Mouse (Mus musculus): ENCODE measurements at regions not wholly inside any gene's neighbourhood (a gene's known extent, or its start where the extent isn't known, plus 50 kb on each side); places are given as distances from the start of the nearest gene placed in this dataset.

DNA sequence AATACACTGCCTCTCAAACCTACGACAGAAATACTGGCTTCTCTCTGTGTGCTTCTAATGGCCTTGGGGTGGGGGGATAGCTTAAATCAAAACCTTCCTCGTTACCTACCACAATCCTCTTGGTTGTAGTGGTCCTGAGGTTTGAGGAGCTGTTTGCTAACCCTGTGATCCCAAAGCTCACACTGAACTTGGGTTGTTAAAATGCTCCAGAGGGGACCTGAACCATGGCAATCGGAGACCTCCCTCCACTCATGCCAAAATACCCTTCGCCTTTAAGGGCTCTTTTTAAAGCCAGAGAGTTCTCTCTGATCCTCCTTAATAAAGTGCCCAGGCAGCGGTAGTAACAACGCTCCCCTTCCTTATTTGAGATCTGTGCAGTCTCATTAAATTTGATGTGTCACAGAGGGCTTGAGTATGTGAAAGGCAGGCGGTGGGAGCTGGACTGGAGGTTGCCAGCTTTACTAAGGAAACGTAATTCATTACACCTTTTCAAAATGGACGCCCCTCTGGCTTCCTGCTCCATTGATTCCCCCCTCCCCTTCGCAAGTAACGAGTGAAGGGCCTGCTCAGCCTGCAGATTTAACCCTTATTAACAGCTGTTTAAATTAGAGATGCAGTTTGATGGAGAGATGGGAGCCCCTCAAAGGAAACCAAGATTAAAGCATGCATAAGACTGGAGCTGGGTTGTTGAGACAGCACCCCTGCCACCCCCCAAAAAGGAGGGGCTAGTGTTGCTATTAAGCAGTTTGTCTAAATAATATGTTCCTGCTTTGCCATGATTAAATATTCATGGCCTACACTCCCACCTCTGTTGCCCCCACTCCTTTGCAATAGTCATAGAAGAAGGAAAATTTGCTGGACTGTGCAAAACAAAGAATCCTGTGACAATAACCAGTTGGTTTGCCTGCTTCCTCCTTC is 289.4 kb downstream of the Sorl1 start:
- no peak for ATAC-seq (ENCODE audit: insufficient number of reproducible peaks, low FRiP score, low TSS enrichment)

DNA sequence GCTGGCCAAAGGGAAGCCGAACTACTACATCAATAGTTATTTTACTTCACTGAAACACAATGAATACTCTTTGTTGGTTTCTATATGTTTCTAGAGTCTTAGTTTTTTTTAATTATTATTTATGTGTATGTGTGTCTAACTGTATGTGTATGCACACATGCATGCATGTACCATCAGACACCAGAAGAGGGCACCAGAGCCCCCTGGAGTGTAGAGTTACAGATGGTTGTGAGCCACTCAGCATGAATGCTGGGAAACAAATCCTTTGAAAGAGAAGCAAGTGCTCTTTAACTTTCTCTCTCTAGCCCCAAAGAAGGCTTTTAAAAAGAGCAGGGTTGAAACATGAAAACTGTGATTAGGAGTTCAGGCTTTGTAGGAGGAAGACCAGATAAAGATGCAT is 290.7 kb downstream of the Sorl1 start:
- ATAC-seq (ENCODE audit: insufficient number of reproducible peaks, low FRiP score, low TSS enrichment) = no peak

DNA sequence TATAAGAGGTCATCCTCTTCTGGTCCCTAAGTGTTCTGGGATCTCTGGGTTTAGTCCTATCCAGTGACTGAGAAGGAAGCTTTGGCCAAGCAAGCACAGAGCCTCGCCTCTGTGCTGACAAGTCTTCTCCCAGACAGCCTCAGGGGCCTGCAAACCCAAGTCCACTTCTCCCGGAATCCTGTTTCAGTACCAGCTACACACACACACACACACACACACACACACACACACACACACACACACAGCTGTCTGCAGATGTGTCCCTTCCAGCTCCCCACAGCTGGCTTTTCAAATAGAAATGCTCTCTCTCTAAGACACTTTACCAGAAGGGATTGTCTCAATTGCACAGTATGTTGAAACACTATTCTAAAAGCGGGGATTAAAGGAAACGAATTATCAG is 296.7 kb downstream of the Sorl1 start:
- ATAC-seq (ENCODE audit: insufficient number of reproducible peaks, low FRiP score, low TSS enrichment) = no peak

DNA sequence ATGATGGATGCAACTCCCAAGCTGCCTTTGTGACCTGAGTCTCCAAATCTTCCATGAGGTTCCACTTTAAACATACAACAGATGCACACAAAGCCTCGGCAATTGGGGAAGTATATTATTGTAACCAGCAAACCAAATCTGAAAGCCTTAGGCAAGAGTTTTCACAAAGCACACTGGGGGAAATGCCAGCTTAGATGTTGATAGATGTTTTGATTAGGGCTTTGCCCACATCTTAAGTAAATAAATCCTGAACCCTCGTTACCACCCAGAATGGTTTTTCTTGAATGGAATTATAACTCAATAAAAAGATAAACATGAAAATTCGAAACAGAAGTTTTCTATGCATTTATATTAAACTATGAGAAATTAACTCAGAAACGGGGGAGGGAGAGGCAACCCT is 302.7 kb downstream of the Sorl1 start:
- no peak for ATAC-seq (ENCODE audit: insufficient number of reproducible peaks, low FRiP score, low TSS enrichment)

DNA sequence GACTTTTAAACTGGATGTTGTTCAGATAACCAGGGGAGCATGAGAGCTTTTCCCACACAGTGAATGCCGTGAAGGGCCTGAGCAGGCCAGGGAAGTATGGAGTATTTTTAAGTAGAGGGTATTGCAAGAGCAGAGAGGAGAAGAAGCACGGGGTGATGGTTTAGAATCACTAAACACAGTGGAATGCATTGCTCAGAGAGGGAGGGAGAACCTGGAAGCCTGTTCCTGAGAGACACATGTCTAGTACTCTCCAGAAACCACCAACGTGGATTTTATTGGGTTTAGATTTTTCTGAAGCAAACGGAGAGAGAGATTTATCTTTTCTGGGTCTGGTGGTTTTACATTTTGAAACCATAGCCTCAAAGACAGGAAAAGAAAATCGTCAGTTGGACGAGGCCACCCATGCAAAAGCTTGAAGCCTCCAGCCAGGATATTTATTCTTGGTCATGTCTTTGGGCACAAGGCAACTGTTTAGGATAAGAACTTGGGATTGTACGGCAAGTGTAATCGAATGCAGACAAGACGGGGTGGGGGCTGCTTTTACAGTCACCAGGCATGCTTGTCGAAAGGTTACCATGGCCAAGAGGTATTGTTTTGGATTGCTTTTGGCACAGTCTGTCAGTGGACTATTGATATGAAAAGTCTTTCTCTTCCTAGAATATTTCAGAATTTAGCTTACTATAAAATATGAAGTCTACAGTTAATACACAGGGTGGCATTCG is 306.2 kb downstream of the Sorl1 start:
- ATAC-seq (ENCODE audit: insufficient number of reproducible peaks, low FRiP score, low TSS enrichment) = no peak

DNA sequence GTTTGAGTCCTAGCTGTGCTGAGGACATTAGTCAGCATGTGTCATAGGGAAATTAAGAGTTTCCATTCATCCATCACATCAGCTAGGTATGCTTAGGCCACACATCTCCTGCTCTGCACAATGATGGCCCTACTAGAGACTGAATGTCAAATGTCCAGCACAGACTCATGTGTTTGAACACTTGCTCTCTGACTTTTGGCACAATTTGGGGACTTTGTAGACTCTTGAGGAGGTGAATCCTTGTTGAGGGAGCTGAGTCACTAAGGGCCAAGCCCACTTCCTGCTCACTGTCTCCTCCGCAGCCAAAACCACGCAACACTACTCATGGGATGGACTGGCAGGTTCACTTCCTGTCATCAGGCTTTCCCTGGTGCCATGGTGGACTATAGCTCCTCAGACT is 308.2 kb downstream of the Sorl1 start:
- no peak for ATAC-seq (ENCODE audit: insufficient number of reproducible peaks, low FRiP score, low TSS enrichment)

DNA sequence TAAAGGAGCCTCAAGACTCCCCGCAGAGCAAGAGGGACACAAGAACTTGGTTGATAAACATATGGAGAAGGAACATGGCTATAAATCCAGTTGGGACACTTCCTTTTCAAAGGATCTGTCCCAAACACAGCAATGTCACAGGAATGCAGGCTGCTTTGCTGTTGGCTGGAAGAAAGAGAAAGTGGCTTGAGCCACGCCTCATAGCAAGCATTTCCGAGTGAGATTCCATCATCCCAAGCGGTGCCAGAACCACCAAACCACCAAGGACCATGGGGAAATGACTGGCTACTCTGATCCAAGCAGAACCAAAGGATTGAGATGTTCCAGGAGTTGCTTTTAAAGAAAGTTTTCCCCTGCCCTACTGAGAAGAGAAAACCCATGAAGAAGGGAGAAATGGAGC is 314.8 kb downstream of the Sorl1 start:
- no peak for ATAC-seq (ENCODE audit: insufficient number of reproducible peaks, low FRiP score, low TSS enrichment)

DNA sequence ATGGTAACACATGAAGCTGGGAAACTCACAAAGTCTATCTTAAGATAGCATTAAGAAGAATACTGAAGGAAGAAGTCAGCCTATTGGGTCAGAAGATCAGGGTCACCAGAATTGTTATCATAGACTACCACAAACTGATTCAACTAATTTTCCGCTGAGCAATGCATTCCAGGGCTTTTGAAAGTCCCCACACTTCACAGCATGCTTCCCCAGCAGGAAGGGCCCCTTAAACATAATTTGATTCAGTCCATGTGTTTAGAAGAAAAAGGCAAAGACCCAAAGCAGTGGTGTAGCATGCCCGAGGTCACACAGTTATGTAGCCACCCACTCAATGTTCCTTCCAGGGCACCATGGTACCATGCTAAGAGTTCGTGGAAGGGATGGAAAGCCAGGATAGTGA is 315.3 kb downstream of the Sorl1 start:
- no peak for ATAC-seq (ENCODE audit: insufficient number of reproducible peaks, low FRiP score, low TSS enrichment)

DNA sequence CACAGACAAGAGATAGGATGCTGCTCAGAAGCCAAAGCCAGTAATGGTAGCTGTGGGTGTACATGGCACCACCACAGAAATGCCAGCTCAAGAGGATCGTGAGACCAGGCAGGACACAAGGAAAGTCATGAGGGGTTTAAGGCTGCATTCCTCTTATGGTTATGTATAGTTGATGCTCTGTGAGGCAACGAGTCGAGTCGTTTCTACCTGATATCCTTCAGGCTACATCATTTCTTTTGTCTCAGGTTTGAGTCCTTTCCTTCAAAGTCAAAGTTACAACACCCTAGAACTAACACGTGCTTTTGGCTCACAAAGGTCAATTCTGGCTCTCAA is 317.8 kb downstream of the Sorl1 start:
- ATAC-seq (ENCODE audit: insufficient number of reproducible peaks, low FRiP score, low TSS enrichment) = no peak

DNA sequence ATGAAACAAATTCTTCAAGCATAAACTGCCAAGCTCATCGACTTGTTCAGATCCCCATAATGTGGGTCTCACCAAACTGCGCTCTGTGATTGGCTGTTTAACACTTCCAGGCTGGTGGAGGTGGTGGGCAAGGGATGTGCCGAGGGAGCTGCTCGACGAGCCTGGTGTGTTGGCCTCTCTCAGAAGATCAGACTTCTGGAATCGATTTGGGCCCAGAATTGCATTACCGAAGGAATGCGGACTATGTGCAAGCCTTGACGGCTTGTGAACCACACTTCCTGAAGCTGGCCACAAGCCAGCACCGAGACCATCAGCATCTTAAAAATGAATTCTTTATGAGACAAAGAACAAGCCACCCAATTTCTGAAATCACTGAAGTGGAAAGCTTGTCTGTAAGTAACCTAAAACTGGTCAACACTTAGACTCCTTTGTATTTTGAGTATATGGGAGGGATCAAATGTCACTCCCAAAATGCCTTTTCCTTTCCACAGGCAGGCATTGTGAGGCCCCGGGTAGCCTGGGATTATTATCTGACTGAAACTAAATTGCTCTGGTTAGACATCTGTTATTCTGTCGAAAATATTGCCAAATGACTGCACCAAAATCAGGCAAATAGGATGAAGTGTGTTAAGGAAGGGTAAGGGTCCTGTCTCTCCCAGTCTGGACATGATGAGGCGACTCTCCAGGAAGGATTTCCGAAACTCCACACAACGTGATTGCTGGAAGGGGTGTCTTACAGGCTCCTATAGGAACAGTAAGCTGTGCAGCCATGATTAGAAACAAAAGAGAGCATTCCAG is 318.4 kb downstream of the Sorl1 start:
- ATAC-seq (ENCODE audit: insufficient number of reproducible peaks, low FRiP score, low TSS enrichment) = no peak

DNA sequence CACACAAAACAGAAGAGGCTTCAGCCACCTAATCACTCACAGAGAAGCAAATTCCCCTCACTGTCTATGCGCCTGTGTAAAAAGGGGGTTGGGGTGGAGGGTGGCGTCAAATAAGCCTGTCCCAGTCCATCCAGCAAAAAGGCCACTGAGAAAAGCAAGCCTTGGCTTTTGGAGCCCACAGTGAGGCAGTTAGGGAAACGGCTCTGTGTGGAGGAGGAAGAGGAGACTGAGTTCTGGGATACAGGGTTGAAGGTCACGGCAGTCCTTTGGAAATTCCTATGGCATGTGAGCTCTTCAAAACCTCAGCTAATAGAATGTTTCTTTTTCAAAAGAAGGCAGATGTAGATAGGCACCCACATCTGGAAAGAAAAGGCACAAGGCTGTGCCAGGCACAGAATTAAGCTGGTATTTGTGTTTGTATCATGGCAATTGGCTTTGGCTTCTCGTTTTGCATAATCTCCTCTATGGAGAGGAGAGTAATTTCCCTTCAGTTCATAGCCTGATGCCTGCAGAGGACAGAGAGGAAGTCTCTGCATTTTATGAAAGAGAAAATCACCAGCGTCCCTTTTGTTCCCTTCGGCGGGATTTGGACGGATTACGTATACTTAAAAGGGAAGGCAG is 319.3 kb downstream of the Sorl1 start:
- ATAC-seq (ENCODE audit: insufficient number of reproducible peaks, low FRiP score, low TSS enrichment) = no peak

DNA sequence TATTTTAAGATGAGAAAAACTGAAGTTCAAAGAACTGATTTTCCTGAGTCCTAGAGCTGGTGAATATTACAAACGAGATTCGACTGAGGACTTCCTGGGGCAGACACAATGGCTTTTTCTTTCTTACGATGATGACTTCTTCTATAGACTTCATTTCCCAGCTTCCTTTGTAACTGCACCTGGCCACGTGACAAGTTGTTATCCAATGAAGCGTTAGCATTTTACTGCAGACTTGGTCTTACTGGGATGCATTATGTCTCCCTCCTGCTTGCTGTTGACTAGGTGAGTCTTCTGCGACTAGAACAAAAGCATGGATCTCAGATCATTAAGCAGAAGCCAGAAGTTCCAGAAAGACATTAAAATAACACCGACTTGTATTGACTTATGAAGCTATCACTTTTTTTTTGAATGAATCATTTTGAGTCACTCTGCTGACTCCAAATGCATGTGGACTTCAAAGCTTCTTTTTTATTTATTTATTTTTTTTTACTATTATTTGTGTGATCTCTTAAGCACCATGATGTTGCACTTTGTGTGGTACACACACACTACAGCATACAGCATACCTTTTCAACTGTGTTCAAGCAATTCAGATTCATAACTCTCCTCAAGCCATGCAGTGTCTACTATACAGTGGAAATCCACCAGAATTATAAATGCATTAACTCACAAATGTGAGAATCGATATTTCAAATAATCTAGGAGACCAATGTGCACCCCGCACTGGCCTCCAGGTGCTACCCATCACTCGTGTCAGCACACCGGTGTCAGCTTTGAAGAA is 320.2 kb downstream of the Sorl1 start:
- ATAC-seq (ENCODE audit: insufficient number of reproducible peaks, low FRiP score, low TSS enrichment) = no peak

DNA sequence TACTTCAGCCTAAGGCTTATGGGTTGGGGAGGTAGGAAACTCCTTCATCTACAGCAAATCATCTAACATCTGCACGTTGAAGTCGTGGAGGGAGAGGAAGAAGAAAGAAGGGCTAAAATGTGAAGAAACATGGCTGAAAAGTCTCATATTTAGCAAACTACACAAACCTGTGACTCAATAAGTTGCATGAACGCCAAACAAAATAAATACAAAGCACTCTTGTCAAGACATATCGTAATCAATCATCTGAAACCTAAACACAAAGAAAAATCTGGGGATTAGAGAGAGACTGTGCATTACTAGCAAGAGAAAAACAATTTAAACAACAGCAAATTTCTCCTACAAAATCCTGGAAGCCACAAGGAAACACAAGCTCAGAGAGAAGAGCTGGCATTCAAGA is 322.7 kb downstream of the Sorl1 start:
- ATAC-seq (ENCODE audit: insufficient number of reproducible peaks, low FRiP score, low TSS enrichment) = no peak

DNA sequence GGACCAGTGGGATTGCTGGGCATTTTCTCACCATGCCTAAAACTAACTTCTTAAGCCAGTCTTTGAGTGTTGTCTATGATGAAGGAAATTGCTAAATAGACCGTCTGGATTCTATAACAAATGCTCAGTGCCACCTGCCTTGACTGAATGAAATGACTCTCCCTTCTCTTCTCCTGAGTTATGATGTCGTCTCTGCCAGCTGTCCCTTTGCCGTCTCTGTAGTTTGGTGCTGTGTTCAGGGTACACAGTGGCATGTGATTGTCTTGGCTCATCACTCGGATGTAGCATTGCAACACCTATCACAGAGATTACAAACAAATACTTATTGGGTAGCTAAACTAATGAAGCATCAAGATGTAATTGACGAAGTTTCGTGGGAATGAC is 331.3 kb downstream of the Sorl1 start:
- no peak for ATAC-seq (ENCODE audit: insufficient number of reproducible peaks, low FRiP score, low TSS enrichment)

DNA sequence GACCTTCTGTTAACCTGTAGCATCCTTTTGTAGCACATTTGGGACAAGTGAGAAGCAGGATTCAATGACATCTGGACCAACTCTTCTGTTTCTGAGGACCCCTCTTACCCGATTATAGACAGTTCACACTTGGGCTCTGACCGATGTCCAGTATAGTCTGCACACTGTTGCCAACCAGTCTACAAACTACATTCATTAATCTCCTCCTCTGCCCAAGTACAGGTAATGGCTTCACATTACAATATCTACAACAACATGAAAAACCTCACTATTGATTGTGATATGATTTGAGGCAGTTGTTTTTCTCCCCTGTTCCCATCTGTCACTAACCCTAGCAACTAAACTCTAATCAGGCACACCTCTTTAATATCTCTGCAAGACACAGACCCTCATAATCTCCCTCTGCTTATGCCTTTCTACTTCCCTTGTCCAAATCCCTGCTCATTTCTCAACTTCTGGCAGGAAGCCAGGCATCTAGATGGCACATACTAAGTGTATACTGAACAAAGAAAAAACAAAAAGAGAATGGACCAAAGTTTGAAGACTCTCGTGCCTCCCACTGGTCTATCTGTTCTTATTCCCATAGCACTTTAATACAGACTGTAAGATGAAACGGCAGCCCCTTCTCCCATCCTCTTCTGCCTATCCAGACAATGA is 331.8 kb downstream of the Sorl1 start:
- ATAC-seq (ENCODE audit: insufficient number of reproducible peaks, low FRiP score, low TSS enrichment) = no peak

DNA sequence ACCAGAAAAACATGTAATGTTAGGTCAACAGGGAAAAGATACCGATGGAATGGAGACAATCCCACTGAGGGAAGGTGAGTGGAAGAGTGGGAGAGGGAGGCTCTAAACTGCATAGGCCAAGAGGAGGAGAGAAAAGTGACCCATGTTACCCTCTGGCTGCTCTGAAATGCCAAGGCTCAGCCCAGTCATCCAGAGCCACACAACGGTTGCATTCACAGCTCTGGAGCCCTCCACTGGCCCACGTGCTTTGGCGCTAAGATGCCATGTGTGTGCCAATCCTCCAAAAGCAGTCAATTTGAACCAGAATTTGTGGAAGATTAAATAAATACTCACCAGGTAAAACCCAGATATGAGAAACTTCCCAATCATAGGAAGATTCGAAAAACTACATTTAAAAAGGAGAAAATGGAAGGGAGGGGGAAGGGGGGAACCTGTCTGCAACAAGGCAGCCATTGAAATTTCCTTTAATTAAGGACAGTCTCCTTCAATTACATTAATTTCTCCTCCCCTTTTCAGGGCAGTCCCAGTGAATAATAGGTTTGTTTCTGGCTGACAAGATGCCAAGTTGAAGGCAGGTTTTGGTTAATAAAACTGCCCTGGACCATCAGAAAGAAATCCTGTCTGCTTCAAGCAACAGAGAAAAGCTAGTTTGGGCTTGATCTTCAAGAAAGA is 332.5 kb downstream of the Sorl1 start:
- no peak for ATAC-seq (ENCODE audit: insufficient number of reproducible peaks, low FRiP score, low TSS enrichment)

DNA sequence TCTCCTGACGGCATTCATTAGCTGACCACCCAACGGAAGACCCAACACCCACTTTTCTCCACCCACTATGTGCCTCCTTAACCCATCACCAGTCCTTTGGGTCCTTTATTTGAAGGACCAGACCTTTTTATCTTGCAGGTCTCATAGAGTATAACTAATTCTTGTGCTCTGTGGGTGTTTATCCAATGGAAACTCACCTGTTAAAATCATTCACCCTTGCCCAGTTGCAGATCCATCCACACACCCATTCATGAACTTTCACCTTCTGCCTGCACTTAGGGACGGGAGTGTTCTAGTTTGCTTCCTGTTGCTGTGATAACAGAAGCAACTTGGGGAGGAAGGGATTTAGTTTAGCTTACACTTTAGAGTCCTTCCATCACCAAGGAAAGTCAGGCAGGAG is 339.0 kb downstream of the Sorl1 start:
- ATAC-seq (ENCODE audit: insufficient number of reproducible peaks, low FRiP score, low TSS enrichment) = no peak

DNA sequence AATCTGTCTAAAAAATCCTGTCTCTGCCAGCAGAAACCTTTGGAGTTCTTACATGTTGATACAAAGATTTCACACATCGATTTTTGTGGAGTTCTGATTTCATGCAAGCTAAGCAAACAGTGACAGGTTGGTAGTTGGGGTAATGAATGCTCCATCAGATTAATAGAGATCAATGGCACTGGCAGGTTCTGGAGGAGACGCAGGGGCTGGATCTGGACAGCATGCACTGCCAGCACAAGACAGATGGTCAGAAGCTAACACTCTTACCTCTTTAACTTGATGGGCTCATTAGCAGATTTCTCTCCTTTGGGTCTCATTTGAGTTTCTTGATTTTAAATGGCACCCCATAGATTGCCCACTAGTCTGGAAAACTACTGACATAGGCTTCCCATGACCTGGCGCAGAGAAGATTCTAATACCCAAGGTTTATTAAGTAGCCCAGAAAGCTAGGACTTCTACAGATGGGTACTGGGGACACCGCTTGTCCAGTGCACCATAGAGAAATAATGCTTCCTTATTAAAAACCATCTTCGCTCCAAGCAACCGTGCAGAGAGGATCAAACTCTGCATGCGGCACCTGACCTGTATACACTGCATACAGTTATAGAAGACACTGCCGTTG is 351.7 kb downstream of the Sorl1 start:
- ATAC-seq (ENCODE audit: insufficient number of reproducible peaks, low FRiP score, low TSS enrichment) = no peak

DNA sequence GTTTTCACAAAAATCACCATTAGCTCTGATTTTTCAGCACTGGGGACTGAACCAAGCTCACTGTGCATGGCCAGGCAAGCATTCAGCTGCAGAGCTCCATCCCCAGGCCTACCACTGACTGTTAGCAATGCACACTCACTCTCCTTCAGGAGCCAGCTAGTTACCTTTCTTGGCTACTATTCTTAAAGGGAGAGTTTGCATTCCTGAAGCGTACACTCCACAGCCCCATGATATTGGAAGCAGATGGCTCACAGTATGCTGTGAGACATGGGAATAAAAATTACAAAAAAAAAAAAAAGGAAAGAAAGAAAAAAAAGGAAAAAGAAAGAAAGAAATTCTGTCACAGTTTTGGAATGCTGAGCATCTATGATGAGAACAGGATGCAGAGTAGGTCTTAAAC is 352.8 kb downstream of the Sorl1 start:
- ATAC-seq (ENCODE audit: insufficient number of reproducible peaks, low FRiP score, low TSS enrichment) = no peak

Measured in cerebellum, adult (tissue).